Mouse (Mus musculus) embryonic stem cell, embryonic (primary cell): ENCODE data around the gene Fkbp2.

Source experiments
- CTCF ChIA-PET, 4 experiments: fragments of 300-600 bp in 2 of 4; fragments of 350-600 bp in 2 of 4; sonication (Branson Sonifier 250); formaldehyde crosslinking; loops; one replicate each; lab custom pipeline; 2022; ENCODE audit warnings: inconsistent platforms in 2 of 4; lab: Charles Lee
- POLR2A ChIA-PET, 4 experiments: fragments of 300-600 bp in 2 of 4; fragments of 350-600 bp in 2 of 4; sonication (Branson Sonifier 250); formaldehyde crosslinking; loops; one replicate each; lab custom pipeline; 2022; ENCODE audit warnings: antibody characterized with exemption in 4 of 4, inconsistent platforms in 1 of 4; lab: Charles Lee

Gene Fkbp2

DNA sequence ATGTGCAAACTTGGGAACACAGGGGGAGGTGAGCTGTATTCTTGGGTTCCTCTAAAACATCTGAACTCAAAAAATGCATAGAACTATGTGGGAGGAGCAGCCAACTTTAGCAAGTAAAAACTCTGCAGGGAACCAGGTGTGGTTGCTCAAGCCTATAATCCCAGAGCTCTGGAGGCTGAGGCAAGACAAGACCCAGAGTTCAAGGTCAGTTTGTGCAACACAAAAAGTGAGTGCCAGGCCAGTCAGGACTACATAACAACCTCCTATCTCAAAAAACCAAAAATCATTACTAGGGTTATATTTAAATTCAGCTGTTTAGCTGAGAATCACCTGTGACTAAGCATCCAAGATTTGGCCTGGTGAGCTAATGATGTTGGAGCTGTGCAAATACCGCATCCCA is 48.3 kb downstream of the Fkbp2 start:
- POLR2A ChIA-PET, result interaction anchor here in 3 of 4 experiments (0.6 to 3.8 kb wide), 17 partner anchors 9 to 344 kb away, joined by 3 to 23 read pairs (median 4); partner anchors contain the start of genes Bad (in 3 of the 3), Esrra (in 2 of the 3), Gpr137 (in 2 of the 3) and Nudt22 (in 1 of the 3)
- CTCF ChIA-PET, result interaction anchor here in 1 of 4 experiments (1.2 to 6.1 kb wide), 4 partner anchors 9 to 47 kb away, joined by 3 to 86 read pairs (median 6); partner anchors contain the start of genes Bad, Catsperz and Esrra

DNA sequence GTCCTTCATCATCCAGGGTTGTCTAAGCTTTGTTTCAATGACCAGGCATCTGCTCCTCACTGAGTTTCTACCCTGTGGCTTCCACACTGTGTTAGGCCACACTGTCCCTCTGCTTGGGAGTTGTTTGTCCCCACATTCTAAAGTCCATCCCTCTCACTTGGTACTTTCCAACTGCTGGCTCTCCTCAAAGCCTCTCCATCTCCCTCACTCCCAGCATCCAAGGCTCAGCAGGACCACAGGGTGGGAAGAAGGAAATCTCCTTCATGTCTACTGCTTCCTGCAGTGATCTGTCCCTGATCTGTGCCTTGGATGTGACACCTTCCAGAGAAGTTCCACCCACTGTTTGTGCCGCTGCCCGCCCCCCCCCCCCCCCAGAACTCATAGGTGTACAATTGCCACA is 49.3 kb downstream of the Fkbp2 start:
- POLR2A ChIA-PET, result interaction anchor here in 3 of 4 experiments (0.7 to 3.8 kb wide), 10 partner anchors 9 to 21 kb away, joined by 3 to 23 read pairs (median 6); partner anchors contain the start of genes Bad (in 2 of the 3), Esrra (in 2 of the 3), Gpr137 (in 1 of the 3) and Prdx5 (in 1 of the 3)
- CTCF ChIA-PET, result interaction anchor here in 1 of 4 experiments (1.2 to 6.1 kb wide), 4 partner anchors 8 to 48 kb away, joined by 3 to 86 read pairs (median 6); partner anchors contain the start of genes Bad, Catsperz and Esrra

DNA sequence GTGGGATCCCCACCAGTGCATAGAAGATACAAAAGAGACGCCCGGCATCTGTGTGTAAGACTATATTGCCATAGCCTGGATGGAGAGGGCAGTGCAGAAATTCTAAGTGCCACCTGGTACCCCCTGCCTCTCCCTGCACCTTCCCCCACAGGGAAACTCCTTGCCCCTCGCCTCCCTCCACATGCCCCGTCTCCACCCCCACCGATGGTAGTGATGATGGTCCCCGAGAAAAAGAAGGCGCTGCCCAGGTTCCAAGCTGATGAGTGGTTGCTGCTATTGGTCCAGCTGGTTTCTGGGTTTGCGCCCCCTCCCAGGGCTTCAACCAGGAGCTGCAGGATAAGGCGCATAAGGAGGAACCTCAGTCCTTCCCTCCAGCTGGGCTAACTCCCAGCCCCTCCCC is 52.2 kb downstream of the Fkbp2 start:
- ChIA-PET POLR2A (interaction anchor here in 3 of 4 experiments (0.7 to 1.9 kb wide), 5 partner anchors 14 to 64 kb away, joined by 3 to 8 read pairs (median 4); partner anchors contain the start of genes Bad (in 1 of the 3), Dnajc4 (in 1 of the 3), Gpr137 (in 1 of the 3) and Trmt112 (in 1 of the 3)), CTCF (interaction anchor here in 3 of 4 experiments (0.6 to 1.7 kb wide), 4 partner anchors 8 to 92 kb away, joined by 3 to 6 read pairs (median 4); no protein-coding TSS in a partner anchor)
